Mouse (Mus musculus): ENCODE measurements around the gene Pnma1. TPM values are rescaled to one million over a fixed set of nuclear protein-coding genes. Genes with fewer than 3 reads are reported as not detected.

The Pnma1 gene
- polyA plus RNA-seq, 2 experiments = 0.39 to 0.55 TPM

- no peak for ATAC-seq (ENCODE audit: low FRiP score, low read depth)
- H3K27me3 ChIP-seq (ENCODE audit: control insufficient read depth, insufficient read depth, low read length) = no peaks in the 10 kb centered on the region
- no peak overlapping the region for H3K27ac ChIP-seq (replicated peaks; ENCODE audit: low read depth, low read length)
Observed at GRCm38 (mm10) chr12:84165631-84166373, 17.5 kb upstream of the Pnma1 start.

GRCm38 (mm10) chr12:84163586-84164110 lies 15.4 kb upstream of the Pnma1 start:
- Histone ChIP-seq H3K4me3 (replicated peaks; ENCODE audit: low read length) (no peak overlapping the region), H3K27me3 (ENCODE audit: control insufficient read depth, insufficient read depth, low read length) (no peaks in the 10 kb centered on the region), H3K4me1 (ENCODE audit: control insufficient read depth, insufficient read depth, low read length) (peaks cover 8% of the 10 kb centered on the region; the same call in 1 of the 2 replicates), H3K27ac (replicated peaks; ENCODE audit: low read depth, low read length) (no peak overlapping the region), H3K9me3 (ENCODE audit: control insufficient read depth, low read length) (no peaks in the 10 kb centered on the region), H3K4me2 (replicated peaks; ENCODE audit: low read depth, low read length, severe bottlenecking) (no peak overlapping the region), H3K36me3 (ENCODE audit: control insufficient read depth, insufficient read depth, low read length) (peaks cover 43% of the 10 kb centered on the region), H3K9ac (ENCODE audit: low read depth, low read length, severe bottlenecking) (no peak overlapping the region)
- TF ChIP-seq POLR2A (IDR thresholded peaks at IDR 0.05; ENCODE audit: borderline replicate concordance, extremely low read depth, insufficient read depth, insufficient read length) = no peak
- WGBS = 87% methylated on average over 11 of the region's 11 CpGs
- ATAC-seq (ENCODE audit: low FRiP score, low read depth) = no peak
- no peak for DNase-seq (ENCODE audit: low spot score)

More at GRCm38 (mm10) chr12:84165631-84166373, 17.5 kb upstream of the Pnma1 start:
- 24% methylated on average over 8 of the region's 8 CpGs for WGBS
- no peak for TF ChIP-seq POLR2A (IDR thresholded peaks at IDR 0.05; ENCODE audit: borderline replicate concordance, extremely low read depth, insufficient read depth, insufficient read length)
- Histone ChIP-seq H3K36me3 (ENCODE audit: control insufficient read depth, insufficient read depth, low read length) (peaks cover 24% of the 10 kb centered on the region), H3K9me3 (ENCODE audit: control insufficient read depth, low read length) (no peaks in the 10 kb centered on the region), H3K4me1 (ENCODE audit: control insufficient read depth, insufficient read depth, low read length) (peaks cover 8% of the 10 kb centered on the region; the same call in 1 of the 2 replicates), H3K4me3 (replicated peaks; ENCODE audit: low read length) (no peak overlapping the region), H3K9ac (ENCODE audit: low read depth, low read length, severe bottlenecking) (no peak overlapping the region), H3K4me2 (replicated peaks; ENCODE audit: low read depth, low read length, severe bottlenecking) (no peak overlapping the region)
- peak; percentile 40 for DNase-seq (ENCODE audit: low spot score)

GRCm38 (mm10) chr12:84163133-84163532 lies 14.8 kb upstream of the Pnma1 start:
- Histone ChIP-seq H3K36me3 (ENCODE audit: control insufficient read depth, insufficient read depth, low read length) (peaks cover 49% of the 10 kb centered on the region), H3K9ac (ENCODE audit: low read depth, low read length, severe bottlenecking) (no peak overlapping the region), H3K9me3 (ENCODE audit: control insufficient read depth, low read length) (no peaks in the 10 kb centered on the region), H3K4me3 (replicated peaks; ENCODE audit: low read length) (no peak overlapping the region), H3K27me3 (ENCODE audit: control insufficient read depth, insufficient read depth, low read length) (no peaks in the 10 kb centered on the region), H3K4me1 (ENCODE audit: control insufficient read depth, insufficient read depth, low read length) (peaks cover 8% of the 10 kb centered on the region; the same call in 1 of the 2 replicates), H3K27ac (replicated peaks; ENCODE audit: low read depth, low read length) (no peak overlapping the region), H3K4me2 (replicated peaks; ENCODE audit: low read depth, low read length, severe bottlenecking) (no peak overlapping the region)
- DNase-seq (ENCODE audit: low spot score) (no peak), ATAC-seq (ENCODE audit: low FRiP score, low read depth) (no peak)
- TF ChIP-seq POLR2A (IDR thresholded peaks at IDR 0.05; ENCODE audit: borderline replicate concordance, extremely low read depth, insufficient read depth, insufficient read length) = no peak
- WGBS = 91% methylated on average over 9 of the region's 9 CpGs

GRCm38 (mm10) chr12:84161616-84162433 lies 13.5 kb upstream of the Pnma1 start:
- TF ChIP-seq POLR2A (IDR thresholded peaks at IDR 0.05; ENCODE audit: borderline replicate concordance, extremely low read depth, insufficient read depth, insufficient read length) = no peak
- Histone ChIP-seq H3K9ac (ENCODE audit: low read depth, low read length, severe bottlenecking) (no peak overlapping the region), H3K36me3 (ENCODE audit: control insufficient read depth, insufficient read depth, low read length) (peaks cover 61% of the 10 kb centered on the region), H3K4me2 (replicated peaks; ENCODE audit: low read depth, low read length, severe bottlenecking) (no peak overlapping the region), H3K4me3 (replicated peaks; ENCODE audit: low read length) (no peak overlapping the region), H3K9me3 (ENCODE audit: control insufficient read depth, low read length) (no peaks in the 10 kb centered on the region), H3K27ac (replicated peaks; ENCODE audit: low read depth, low read length) (no peak overlapping the region), H3K27me3 (ENCODE audit: control insufficient read depth, insufficient read depth, low read length) (no peaks in the 10 kb centered on the region), H3K4me1 (ENCODE audit: control insufficient read depth, insufficient read depth, low read length) (peaks cover 8% of the 10 kb centered on the region; the same call in 1 of the 2 replicates)
- DNase-seq (ENCODE audit: low spot score) (no peak), ATAC-seq (ENCODE audit: low FRiP score, low read depth) (no peak)
- WGBS = 81% methylated on average over 14 of the region's 14 CpGs

GRCm38 (mm10) chr12:84161116-84161515 lies 12.8 kb upstream of the Pnma1 start:
- H3K9me3 ChIP-seq (ENCODE audit: control insufficient read depth, low read length) = no peaks in the 10 kb centered on the region
- WGBS = 75% methylated on average over 8 of the region's 8 CpGs
- no peaks in the 10 kb centered on the region for H3K27me3 ChIP-seq (ENCODE audit: control insufficient read depth, insufficient read depth, low read length)
- peaks cover 6% of the 10 kb centered on the region; the same call in 1 of the 2 replicates for H3K4me1 ChIP-seq (ENCODE audit: control insufficient read depth, insufficient read depth, low read length)
- no peak overlapping the region for H3K4me2 ChIP-seq (replicated peaks; ENCODE audit: low read depth, low read length, severe bottlenecking)
- ATAC-seq (ENCODE audit: low FRiP score, low read depth) = no peak
- peaks cover 68% of the 10 kb centered on the region for H3K36me3 ChIP-seq (ENCODE audit: control insufficient read depth, insufficient read depth, low read length)
- H3K4me3 ChIP-seq (replicated peaks; ENCODE audit: low read length) = no peak overlapping the region
- no peak for TF ChIP-seq POLR2A (IDR thresholded peaks at IDR 0.05; ENCODE audit: borderline replicate concordance, extremely low read depth, insufficient read depth, insufficient read length)
- no peak overlapping the region for H3K27ac ChIP-seq (replicated peaks; ENCODE audit: low read depth, low read length)
- no peak overlapping the region for H3K9ac ChIP-seq (ENCODE audit: low read depth, low read length, severe bottlenecking)
- DNase-seq (ENCODE audit: low spot score) = no peak

Data from limb, embryonic 14.5 days (tissue).